Mouse (Mus musculus) E14TG2a.4 (cell line): ENCODE results near the gene Il17re.

Source experiments
- CTCF ChIP-seq: conservative IDR thresholded peaks from 2 replicates; pipeline ENCODE4 v1.5.1; 2014; ENCODE audit warnings: low read length
- NANOG ChIP-seq: IDR thresholded peaks from 2 replicates; pipeline ENCODE4 v1.6.1; 2014; ENCODE audit warnings: borderline replicate concordance, low read length, mixed read lengths
- POU5F1 ChIP-seq: IDR thresholded peaks from 2 replicates; pipeline ENCODE4 v1.6.1; 2014; ENCODE audit warnings: low read length, borderline replicate concordance

DNA sequence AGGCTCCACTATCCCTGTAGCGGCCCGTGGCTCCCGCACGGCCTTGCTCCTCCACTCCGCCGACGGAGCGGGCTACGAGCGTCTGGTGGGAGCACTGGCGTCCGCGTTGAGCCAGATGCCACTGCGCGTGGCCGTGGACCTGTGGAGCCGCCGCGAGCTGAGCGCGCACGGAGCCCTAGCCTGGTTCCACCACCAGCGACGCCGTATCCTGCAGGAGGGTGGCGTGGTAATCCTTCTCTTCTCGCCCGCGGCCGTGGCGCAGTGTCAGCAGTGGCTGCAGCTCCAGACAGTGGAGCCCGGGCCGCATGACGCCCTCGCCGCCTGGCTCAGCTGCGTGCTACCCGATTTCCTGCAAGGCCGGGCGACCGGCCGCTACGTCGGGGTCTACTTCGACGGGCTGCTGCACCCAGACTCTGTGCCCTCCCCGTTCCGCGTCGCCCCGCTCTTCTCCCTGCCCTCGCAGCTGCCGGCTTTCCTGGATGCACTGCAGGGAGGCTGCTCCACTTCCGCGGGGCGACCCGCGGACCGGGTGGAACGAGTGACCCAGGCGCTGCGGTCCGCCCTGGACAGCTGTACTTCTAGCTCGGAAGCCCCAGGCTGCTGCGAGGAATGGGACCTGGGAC, 24.3 kb downstream of the Il17re start:
- TF ChIP-seq CTCF: no peak
- TF ChIP-seq NANOG: no peak
- TF ChIP-seq POU5F1: no peak
